Mouse (Mus musculus) spleen, adult 2 months (tissue): ENCODE results near the gene Dleu7.

Source experiments
- CTCF ChIP-seq: fragments of 200-500 bp; IDR thresholded peaks from 2 replicates; pipeline ENCODE4 v1.5.1; 2011; ENCODE audit warnings: mild to moderate bottlenecking, inconsistent platforms; ENCODE audit not compliant: insufficient read depth, insufficient read length, insufficient replicate concordance; ENCODE audit errors: extremely low read depth
- POLR2A ChIP-seq: fragments of 200-500 bp; IDR thresholded peaks from 2 replicates; pipeline ENCODE4 v1.6.1; 2011; ENCODE audit warnings: low read depth, low read length, inconsistent platforms

DNA sequence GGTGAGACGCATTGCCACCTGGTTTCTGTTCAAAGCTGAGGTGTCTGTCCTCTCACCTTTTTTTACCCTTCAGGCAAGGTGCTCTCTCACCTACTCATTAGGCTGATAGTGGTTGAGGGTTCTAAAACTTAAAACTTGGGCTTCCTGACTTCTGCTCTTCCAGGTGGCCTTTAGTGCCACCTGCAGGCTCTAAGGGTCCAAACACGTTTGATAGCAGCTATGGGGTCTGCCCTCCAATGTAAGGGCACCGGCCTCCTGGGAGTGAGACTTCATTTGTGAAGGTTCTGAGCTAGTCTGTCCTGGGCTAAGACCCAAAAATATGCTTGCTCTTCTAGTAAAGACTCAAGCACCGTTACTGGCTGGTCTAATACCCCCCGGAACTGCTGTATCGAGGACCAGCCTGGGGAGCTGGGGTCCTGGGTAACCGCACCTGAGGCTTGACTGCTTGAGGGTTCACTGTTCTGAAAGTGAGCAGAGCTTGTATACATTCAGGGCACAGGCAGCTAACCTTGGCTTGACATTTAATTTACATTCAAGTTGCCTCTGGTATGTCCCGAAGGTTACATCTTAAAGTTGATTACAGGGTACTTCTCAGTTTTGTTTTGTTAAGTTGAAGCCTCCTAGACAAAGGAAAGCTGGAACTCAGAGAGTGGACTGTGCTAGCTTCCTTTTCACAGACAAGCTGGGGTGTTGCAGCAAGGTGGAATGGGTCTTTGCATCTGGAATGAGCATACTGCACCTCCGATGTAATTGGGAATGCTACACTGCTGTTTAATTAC lies 41.3 kb upstream of the Dleu7 start:
- no peak; the same call in 1 of the 2 replicates for TF ChIP-seq CTCF
- TF ChIP-seq POLR2A = no peak
